Mouse (Mus musculus) B cell, adult 2 months (primary cell): ENCODE data around the gene Sigmar1.
"Not testable (repeated sequence)": the region's sequence is repeated elsewhere in the genome, so short reads cannot be mapped to it uniquely, and the experiment has no call there.

ENCODE experiments used
- DNase-seq, 2 experiments: peaks; one replicate each; pipeline ENCODE4 v3.0.0; 2022

Gene Sigmar1

GRCm38 (mm10) chr4:41708192-41708745, 47.7 kb downstream of the Sigmar1 start:
- DNase-seq, result peak; percentile 55 to 64

DNA sequence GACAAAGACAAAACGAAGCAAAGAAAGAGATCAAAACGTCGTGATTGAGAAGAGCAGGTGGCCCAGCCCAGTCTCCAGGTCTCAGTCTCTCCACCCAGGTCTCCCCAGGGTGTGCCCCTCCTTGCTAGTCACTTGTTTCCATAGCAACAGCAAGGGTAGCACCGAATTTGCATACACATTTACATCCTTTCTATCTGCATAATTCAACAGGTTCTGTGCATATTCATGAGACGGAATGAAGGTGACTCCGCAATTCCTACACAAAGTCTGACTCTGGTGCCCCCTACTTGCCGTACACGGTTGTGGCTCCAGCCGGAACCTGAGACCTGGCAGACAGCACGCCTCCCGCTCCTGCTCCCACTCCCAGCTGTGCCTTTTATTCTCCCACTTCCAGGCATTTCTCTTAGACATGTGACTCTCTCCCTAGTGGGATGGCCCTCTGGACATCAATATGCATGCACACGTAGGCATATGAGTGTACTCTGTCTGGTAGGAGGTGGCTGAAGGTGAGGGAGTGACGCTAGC, 48.9 kb downstream of the Sigmar1 start:
- DNase-seq, result peak; percentile 70 to 78

DNA sequence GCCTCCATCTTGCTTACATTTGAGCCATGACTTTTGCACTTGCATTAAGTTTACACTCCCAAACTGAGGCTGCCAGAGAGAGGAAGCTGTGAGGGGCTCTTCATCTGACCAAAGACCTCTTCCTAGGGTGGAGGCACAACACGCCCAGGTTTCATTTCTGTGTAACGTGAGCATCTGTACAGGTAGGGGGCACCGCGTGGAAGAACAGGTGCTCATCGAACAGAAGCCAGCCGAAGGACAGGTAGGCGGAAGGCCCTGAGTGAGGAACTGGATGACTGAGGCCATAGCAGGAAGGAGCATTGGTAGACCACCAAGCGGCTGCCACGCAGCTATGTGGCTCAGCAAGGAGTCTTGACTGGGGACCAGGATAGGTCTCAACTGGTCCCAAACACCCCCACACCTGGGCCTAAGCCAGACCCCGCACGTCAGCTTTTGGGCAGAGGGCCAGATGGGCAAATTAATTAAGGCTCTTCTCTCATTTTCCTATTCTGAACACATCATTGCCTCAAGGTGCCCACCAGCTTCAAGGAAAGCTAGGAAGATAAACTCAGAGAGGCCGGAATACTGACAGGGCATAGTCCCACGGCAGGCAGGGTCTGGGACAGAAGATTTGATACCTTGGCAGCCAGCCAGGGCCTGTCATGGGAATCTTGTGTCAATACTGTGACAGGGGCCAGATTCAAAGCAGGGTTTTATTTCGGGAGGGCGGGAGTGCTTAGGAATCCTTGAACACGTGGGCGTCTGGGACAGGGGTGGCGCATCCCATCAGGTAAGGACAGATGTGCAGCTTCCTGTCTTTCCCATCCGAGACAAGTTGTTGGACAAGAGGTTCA, 49.8 kb downstream of the Sigmar1 start:
- DNase-seq, result no peak

DNA sequence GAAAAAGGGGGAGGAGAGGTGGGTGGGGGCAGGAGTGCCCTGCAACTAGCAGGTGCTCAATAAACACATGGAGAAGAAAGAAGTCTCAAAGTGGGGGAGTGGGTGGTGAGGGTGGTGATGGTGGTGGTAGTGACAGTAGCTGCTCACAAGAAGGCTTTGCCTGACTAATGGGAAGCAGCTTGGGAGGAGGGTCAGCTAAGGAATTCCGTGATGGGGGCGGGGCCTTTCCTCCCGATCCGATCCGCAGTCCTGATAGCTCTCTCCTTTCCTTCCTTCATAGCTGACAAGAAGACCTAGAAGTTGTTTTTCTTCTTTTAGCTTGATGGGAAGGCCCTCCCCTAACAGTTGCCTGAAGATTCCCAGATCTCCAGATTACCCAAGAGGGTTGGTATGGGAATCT, 51.3 kb downstream of the Sigmar1 start:
- no peak for DNase-seq

DNA sequence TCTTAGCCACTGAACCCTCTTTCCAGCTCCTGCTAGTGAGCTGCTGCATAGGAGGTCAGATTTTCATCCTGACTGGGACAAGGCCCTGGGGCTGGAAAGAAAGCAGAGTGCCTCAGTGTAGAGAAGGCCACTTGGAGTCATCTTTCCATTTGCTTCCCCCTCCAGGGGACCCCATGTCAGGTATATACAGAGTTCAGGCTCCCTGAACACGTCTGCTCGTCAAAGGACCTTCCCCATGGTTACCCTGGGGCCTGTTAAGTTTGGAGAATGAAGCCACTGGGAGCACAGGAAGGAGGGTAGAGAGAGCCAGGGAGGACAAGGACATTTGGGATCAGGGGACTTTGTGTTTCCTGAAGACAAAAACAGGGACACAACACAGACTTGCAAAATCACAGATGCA, 53.7 kb downstream of the Sigmar1 start:
- DNase-seq, result not testable (repeated sequence)

DNA sequence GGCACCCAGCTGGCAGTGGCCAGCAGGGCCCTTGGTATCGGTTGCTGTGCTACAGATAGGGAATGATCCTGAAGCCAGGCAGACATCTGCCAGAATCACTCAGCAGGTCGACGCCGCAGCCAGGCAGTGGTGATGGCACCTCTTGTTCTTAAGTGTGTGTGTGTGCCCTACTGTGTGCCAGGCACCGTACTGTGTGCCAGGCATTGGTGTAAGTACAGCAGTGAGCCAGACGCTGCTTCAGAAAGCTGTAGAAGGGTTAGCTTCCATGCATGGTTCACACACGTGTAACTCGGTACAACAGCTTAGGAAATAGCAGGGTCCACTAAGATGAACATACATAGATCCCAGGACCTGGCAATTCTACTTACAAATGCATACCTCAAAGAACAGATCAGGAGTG, 55.7 kb downstream of the Sigmar1 start:
- not testable (repeated sequence) for DNase-seq

DNA sequence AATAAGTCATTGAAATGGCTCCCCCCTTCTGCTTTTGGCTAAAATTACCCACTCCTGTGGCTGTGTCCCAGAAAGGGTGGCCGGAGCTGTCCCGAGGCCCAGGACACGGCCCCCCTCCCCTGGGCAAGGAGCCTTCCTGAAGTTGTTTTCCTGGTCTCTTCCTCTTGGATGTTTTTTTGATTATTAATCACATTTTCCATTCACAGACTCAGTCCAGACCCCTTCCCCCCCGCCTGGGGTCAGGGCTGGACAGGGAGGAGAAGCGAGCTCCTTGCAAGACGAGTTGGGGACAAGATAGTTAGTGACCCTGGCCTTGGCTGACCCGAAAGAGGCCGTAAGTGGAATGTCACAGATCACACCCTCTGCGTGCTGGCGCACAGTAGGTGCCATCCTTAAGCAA, 56.2 kb downstream of the Sigmar1 start, which contains the start of gene Il11ra1:
TSS of gene Il11ra1 (plus strand) at position 207 of the 400 bp plus-strand sequence.
- not testable (repeated sequence) for DNase-seq

DNA sequence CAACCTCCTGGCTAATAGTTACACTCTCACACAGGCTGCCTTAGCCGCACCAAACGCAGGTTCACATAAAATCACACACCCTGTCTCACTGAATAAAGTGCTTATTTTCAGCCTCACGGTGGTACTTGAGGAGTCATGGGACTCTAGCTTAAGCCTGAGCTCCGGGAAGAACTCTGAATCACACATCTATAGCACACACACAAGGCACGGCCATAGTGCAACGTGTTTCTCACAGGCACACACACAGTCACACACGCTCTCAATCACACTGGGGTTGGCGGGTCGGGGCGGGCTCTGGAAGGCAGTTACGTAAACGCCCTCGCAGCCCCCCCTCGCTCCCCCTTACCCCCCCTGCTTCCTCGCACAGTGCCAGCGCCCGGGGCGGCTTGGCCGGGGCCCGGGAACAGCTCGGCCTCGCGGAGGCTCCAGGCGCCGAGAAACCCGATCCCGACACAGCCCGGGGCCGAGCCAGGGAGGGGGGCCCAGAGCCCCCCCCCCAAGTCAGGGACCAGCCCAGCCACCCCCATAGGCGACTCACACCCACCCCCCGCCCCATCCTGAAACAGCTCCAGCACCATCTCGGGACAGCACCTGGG, 57.4 kb downstream of the Sigmar1 start:
- DNase-seq, result not testable (repeated sequence)

- peak; percentile 82 to 83 for DNase-seq
Measured at GRCm38 (mm10) chr4:41696930-41697841, 58.8 kb downstream of the Sigmar1 start, which contains the start of gene Cntfr. Gene Cntfr (minus strand): TSS chr4:41697089.

- not testable (repeated sequence) for DNase-seq
Measured at GRCm38 (mm10) chr4:41696452-41696851, 59.5 kb downstream of the Sigmar1 start.

DNA sequence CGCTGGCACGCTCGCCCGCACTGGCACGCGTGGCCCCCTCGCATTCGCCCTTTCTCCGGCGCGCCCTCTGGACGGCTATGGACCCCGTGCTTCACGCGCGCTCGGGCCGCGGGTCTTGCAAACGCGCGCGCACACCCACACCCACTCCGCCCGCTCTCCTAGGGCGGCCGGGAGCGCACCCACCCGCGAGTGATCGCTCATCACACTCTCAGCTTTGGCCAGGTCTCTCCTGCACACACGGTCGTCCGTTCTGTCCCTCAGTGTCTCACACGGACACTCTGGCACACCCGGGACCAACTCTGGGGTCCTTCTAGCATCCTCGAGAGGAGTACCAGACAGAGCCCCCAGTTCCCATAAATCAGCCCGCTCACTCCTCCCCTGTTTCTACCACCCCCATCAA, 60.2 kb downstream of the Sigmar1 start:
- DNase-seq, result not testable (repeated sequence)

DNA sequence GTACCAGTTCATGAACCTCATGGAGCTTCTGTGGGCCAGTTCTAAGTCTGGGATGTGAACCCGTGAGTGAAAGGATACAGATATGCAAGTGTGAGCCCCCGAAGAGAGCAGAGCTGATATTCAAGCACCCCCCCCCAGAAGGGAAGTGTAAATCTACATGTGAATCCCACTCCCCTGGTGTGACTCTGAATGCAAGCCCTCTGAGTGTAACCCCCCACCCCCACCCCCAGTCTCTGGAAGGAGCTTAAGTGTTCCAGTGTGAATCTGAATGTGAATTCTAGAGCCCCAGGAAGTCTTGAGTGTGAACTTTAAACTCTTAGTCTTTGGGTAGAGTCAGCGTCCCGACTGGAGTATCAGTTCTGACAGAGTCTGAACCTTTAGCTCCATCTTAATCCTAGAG, 62.4 kb downstream of the Sigmar1 start:
- DNase-seq, result not testable (repeated sequence)

DNA sequence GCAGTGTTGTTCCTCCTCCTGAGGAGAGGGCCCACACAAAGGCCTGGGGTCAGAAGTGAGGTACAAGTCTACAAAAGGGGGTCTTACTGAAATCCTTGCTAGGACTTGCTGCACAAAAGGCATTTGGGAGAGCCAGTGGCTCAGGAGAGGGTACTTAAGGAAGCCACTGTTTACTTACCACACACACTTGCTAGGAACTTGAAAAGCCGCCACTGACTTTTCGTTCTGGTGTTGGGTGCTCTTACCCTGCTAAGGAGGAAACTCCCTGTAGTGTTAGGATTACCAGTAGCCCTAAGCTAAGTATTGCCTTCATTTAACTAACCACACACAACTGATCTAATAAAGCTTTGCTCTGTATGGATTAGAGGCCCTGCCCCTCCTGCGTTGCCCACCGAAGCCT, 65.9 kb downstream of the Sigmar1 start:
- DNase-seq, result not testable (repeated sequence)

- DNase-seq, result not testable (repeated sequence)
Measured at GRCm38 (mm10) chr4:41688562-41688961, 67.4 kb downstream of the Sigmar1 start.
